Mouse (Mus musculus) neutrophil, adult 5-6 weeks (primary cell): Measurements from ENCODE around the gene Abcc3. TPM values are rescaled to one million over a fixed set of nuclear protein-coding genes. Genes with fewer than 3 reads are reported as not detected.

Experiments
- ATAC-seq: fragments of 151-379, 151-347 bp; 2 replicates; pipeline ENCODE4 v1.8.0; 2017; ENCODE audit warnings: mild to moderate bottlenecking, moderate TSS enrichment; ENCODE audit not compliant: insufficient number of reproducible peaks, poor library complexity, low FRiP score, severe bottlenecking; ENCODE audit errors: extremely low read depth
- total RNA-seq: library from RNA; stranded (forward); fragments of 200-1000 nt; gene quantifications from 2 replicates; pipeline ENCODE4 v1.2.3, GENCODE M21; 2017

The Abcc3 gene
- total RNA-seq, 1 experiment from 2014 or later: 1.2 TPM

DNA sequence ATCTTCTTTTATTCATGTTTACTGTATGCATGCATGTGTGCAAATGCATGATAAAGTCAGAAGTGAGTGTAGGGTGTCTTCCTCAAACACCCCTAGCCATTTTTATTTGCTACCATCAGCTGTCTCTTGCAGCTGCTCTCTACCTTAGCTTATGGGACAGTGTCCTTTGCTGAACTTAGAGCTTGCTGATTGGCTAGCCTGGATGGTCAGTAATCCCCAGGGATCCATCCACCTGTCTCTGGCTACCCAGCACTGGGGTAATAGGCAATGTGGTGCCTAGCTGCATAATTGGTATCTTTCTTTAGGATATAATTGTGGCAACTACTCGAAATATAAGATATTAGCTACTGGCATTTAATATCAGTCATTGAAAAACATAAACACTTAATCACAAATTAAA lies 80.1 kb downstream of the Abcc3 start:
- no peak for ATAC-seq

- no peak for ATAC-seq
Observed at GRCm38 (mm10) chr11:94294996-94295845, 97.6 kb downstream of the Abcc3 start.

Other genes with a start within 250 kb of the Abcc3 start
- 32.8 and 39.6 TPM in 2 replicates for gene Tob1, start 181.5 kb downstream of the Abcc3 start, total RNA-seq
- gene Wfikkn2, start 147.0 kb downstream of the Abcc3 start, total RNA-seq: 0.61 and 0.70 TPM in 2 replicates
- 2.2 TPM in 1 of 2 replicates, not detected in the other for gene Gm21885, start 111.1 kb downstream of the Abcc3 start, total RNA-seq
- 241 and 265 TPM in 2 replicates for gene Luc7l3, start 71.0 kb downstream of the Abcc3 start, total RNA-seq
- 68.3 and 73.1 TPM in 2 replicates for gene Ankrd40, start 65.0 kb downstream of the Abcc3 start, total RNA-seq
- not detected in 2 replicates for gene Cacna1g, start 81.2 kb upstream of the Abcc3 start, total RNA-seq
- gene Spata20, start 93.2 kb upstream of the Abcc3 start, total RNA-seq: not detected in 2 replicates
- 2.0 and 2.4 TPM in 2 replicates for gene Epn3, start 107.0 kb upstream of the Abcc3 start, total RNA-seq
- gene Mycbpap, start 128.7 kb upstream of the Abcc3 start, total RNA-seq: not detected in 2 replicates
- gene Rsad1, start 156.3 kb upstream of the Abcc3 start, total RNA-seq: 2.3 and 3.3 TPM in 2 replicates
- gene Chad, start 172.1 kb upstream of the Abcc3 start, total RNA-seq: 0.23 and 0.25 TPM in 2 replicates
- 19.8 and 22.8 TPM in 2 replicates for gene Acsf2, start 208.9 kb upstream of the Abcc3 start, total RNA-seq
- 37.4 and 38.2 TPM in 2 replicates for gene Lrrc59, start 236.8 kb upstream of the Abcc3 start, total RNA-seq